Mouse (Mus musculus) midbrain, embryonic 11.5 days (tissue): Measurements from ENCODE around the gene Ccdc183. TPM values are rescaled to one million over a fixed set of nuclear protein-coding genes. Genes with fewer than 3 reads are reported as not detected.

Experiments used
- ATAC-seq: fragments of 200-750 bp; cut with Nextera tagmentation; 2 replicates; pipeline ENCODE4 v1.8.0; 2017; ENCODE audit warnings: moderate TSS enrichment, moderate library complexity; ENCODE audit not compliant: low FRiP score
- DNase-seq: peaks from one replicate; pipeline ENCODE4 v3.0.0; 2015; ENCODE audit warnings: low spot score; ENCODE audit errors: missing footprints
- H3K27ac ChIP-seq: fragments of 300-500 bp; sonication (generic); 2 replicates; pipeline ENCODE4 v1.5.1; 2014; ENCODE audit warnings: low read depth, low read length
- H3K27me3 ChIP-seq: fragments of 300-500 bp; sonication (generic); 2 replicates; pipeline ENCODE4 v1.6.1; 2014; ENCODE audit warnings: mild to moderate bottlenecking, low read length, moderate library complexity, mixed read lengths; ENCODE audit not compliant: control insufficient read depth, insufficient read depth
- H3K36me3 ChIP-seq: fragments of 300-500 bp; sonication (generic); 2 replicates; pipeline ENCODE4 v1.6.1; 2014; ENCODE audit warnings: mild to moderate bottlenecking, low read length, moderate library complexity, mixed read lengths; ENCODE audit not compliant: control insufficient read depth, insufficient read depth
- H3K4me1 ChIP-seq: fragments of 300-500 bp; sonication (generic); 2 replicates; pipeline ENCODE4 v1.6.1; 2014; ENCODE audit warnings: low read length; ENCODE audit not compliant: control insufficient read depth, insufficient read depth
- H3K4me2 ChIP-seq: fragments of 300-500 bp; sonication (generic); 2 replicates; pipeline ENCODE4 v1.6.1; 2014; ENCODE audit warnings: mild to moderate bottlenecking, moderate library complexity
- H3K4me3 ChIP-seq: fragments of 300-500 bp; sonication (generic); 2 replicates; pipeline ENCODE4 v1.5.1; 2014; ENCODE audit warnings: low read depth, low read length
- H3K9ac ChIP-seq: fragments of 300-500 bp; sonication (generic); 2 replicates; pipeline ENCODE4 v1.6.1; 2014; ENCODE audit warnings: low read length
- H3K9me3 ChIP-seq: fragments of 300-500 bp; sonication (generic); 2 replicates; pipeline ENCODE4 v1.6.1; 2016; ENCODE audit warnings: low read length; ENCODE audit not compliant: control insufficient read depth
- WGBS: fragments of 180-500 bp; shearing (Covaris S2); extraction: QIAGEN DNeasy Blood & Tissue Kit; methylation state at CpG from one replicate; pipeline ENCODE4 v1.1.7; 2014; 5-methylcytosine and 5-hydroxymethylcytosine counted together
- polyA plus RNA-seq: library from polyadenylated mRNA; unstranded; fragments of >200 nt; fragmentation: Nextera tagmentation; extraction: Ambion mirVana; gene quantifications from 2 replicates; pipeline ENCODE4 v1.2.1, GENCODE M21; 2014

Gene Ccdc183
- polyA plus RNA-seq, 1 experiment from 2014 or later: 0.25 TPM

DNA sequence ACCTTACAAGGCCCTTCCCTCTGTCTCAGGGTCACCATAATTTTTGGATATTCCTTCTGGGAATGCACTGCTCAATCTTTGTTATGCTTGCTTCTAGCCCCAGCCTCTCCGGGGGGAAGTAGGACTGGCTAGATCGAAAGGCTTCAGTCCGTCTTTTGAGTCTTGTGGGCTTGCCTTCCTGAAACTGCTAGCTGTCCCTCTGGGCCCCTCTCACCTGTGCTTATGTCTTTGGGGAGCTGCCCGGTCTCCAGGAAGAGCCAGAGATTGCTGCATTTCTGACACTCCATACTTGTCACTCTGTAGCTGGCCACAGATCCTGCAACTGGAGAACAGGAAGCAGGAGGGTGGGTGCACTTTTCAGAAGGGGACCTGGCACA, 3.4 kb upstream of the Ccdc183 start:
- Histone ChIP-seq H3K4me3 (no peak overlapping the region), H3K4me2 (no peak overlapping the region), H3K4me1 (no peaks in the 10 kb centered on the region), H3K36me3 (no peaks in the 10 kb centered on the region), H3K9me3 (no peaks in the 10 kb centered on the region), H3K9ac (no peak overlapping the region; the same call in 1 of the 2 replicates), H3K27ac (no peak overlapping the region), H3K27me3 (peaks cover 17% of the 10 kb centered on the region)
- ATAC-seq (no peak), DNase-seq (no peak)
- 94% methylated on average over 4 of the region's 4 CpGs for WGBS

DNA sequence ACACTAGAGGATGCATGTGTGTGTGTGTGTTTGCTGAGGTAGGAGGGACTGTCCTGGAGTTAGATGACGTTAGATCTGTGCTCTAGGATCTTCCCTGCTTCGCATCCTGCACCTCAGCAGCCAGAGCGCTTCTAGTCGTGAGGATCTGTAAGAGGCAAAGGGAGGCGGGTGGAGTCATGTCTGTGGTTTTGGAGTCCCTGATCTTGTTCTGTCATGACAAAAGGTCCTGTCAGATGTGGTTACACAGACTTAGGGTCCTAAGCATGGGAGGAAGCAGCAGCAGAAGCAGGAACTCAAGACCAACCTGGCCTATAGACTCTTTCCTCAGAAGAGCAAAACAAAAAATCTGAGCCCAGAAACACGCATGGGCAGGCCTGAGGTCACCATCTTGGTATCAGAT, 2.9 kb upstream of the Ccdc183 start:
- Histone ChIP-seq H3K9me3 (no peaks in the 10 kb centered on the region), H3K4me3 (no peak overlapping the region), H3K27me3 (peaks cover 22% of the 10 kb centered on the region), H3K9ac (no peak overlapping the region), H3K36me3 (no peaks in the 10 kb centered on the region), H3K4me2 (no peak overlapping the region), H3K4me1 (no peaks in the 10 kb centered on the region), H3K27ac (no peak overlapping the region)
- WGBS: 87% methylated on average over 6 of the region's 6 CpGs
- ATAC-seq (no peak), DNase-seq (no peak)

DNA sequence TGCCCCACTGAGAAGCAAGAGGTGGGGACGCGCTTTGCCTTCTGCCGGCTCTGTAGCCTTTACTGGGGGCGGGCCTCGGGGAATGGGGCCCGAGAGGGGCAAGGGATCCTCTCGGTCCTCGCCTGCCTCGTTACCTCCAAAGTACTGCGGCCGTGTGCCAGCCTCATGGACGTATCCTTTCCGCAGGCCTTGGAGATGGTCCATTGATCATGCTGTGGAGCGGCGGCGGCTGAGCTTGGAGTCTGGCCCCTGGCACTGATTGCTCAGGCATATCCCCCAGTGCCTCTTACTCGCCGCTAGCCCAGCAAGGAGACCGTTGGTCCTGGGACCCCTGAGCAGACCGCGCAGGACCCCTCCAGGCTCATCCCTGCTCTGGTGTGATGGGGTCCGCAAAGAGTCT, 1.1 kb downstream of the Ccdc183 start:
- no peaks in the 10 kb centered on the region for H3K4me1 ChIP-seq
- DNase-seq: no peak
- no peak overlapping the region for H3K4me3 ChIP-seq
- H3K9ac ChIP-seq: no peak overlapping the region
- H3K36me3 ChIP-seq: no peaks in the 10 kb centered on the region
- no peak overlapping the region for H3K27ac ChIP-seq
- no peak overlapping the region for H3K4me2 ChIP-seq
- peaks cover 22% of the 10 kb centered on the region for H3K27me3 ChIP-seq
- no peaks in the 10 kb centered on the region for H3K9me3 ChIP-seq
- no peak for ATAC-seq
- WGBS: 24% methylated on average over 22 of the region's 22 CpGs

DNA sequence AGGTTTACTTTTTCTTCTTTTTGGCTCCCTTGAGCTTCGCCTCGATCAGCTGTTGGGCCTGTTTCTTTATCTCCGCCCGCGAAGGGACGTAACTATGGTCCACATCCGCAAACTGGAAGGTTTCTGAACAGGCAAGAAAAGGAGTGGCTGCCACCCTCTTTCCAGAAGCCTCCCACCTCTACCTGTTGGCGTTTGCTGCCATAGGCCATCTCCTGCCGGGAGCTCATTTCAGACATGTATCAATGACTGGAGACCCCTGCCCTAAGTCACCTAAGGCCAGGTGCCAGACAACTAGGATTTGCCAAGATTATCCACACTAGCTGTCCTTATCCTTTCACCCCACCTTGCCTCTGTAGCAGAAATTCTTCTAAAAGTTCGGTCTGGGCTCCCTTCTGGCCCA, 8.8 kb downstream of the Ccdc183 start:
- 0 out of 2 replicates have a peak, but pooled peaks cover 6% of the 10 kb centered on the region for H3K27me3 ChIP-seq
- peak overlapping the region; percentile 46 for H3K9ac ChIP-seq
- DNase-seq (no peak), ATAC-seq (peak; percentile 7; the same call in 1 of the 2 replicates)
- 77% methylated on average over 10 of the region's 10 CpGs for WGBS
- no peaks in the 10 kb centered on the region for H3K9me3 ChIP-seq
- H3K4me2 ChIP-seq: peak overlapping the region; percentile 68
- H3K4me1 ChIP-seq: peaks cover 10% of the 10 kb centered on the region
- peak overlapping the region; percentile 87 for H3K27ac ChIP-seq
- no peaks in the 10 kb centered on the region for H3K36me3 ChIP-seq
- H3K4me3 ChIP-seq: peak overlapping the region; percentile 99

DNA sequence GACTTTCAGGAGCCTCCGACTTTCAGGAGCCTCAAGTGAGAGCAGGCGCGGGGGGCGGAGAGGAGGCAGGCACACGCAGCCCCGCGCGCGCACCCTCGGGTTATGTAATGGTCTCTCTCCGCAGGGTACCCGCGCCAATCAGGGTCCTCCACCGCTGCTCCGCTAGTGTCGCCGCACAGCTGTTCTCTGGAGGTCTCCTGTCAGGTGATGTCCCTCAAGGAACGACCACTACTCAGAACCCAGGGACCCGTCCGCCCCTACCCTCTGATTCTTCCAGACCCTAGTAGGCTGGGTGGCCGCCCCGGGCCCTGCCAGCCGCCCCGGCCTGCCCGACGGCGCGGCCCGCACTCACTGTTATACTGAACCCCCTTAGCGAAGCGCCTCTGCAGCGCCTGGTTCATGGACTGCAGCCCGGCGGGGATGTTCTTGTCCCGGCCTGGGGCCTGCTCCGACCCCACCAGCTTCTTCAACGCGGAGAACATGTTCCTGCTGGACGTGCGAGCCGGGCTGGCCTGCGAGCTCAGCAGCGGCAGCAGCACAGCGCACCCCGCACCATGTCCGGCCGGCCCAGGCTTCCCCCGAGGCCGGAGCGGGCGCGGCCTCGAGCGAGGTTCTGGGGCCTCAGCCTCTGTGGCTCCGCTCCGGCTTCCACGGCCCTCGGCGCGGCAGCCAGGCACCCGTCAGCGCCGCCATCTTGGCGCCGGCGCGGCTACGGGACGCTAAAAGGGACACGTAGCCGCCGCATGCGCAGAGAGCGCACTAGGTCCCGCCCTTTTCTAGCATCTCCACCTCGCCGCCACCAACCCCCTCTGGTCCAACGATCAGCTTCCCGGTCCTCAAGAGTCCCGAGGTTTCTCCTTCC, 9.5 kb downstream of the Ccdc183 start, which contains the start of gene Rabl6:
TSS of gene Rabl6 (minus strand) at position 761 of the 862 bp plus-strand sequence.
- peaks cover 10% of the 10 kb centered on the region for H3K4me1 ChIP-seq
- under 1% methylated on average over 79 of the region's 80 CpGs for WGBS
- DNase-seq (peak; percentile 99), ATAC-seq (peak; percentile 90)
- peak within 1 kb of the TSS; percentile 87 for H3K27ac ChIP-seq
- H3K4me3 ChIP-seq: peak within 1 kb of the TSS; percentile 99
- peak within 1 kb of the TSS; percentile 97 for H3K9ac ChIP-seq
- H3K4me2 ChIP-seq: peak within 1 kb of the TSS; percentile 68
- no peaks in the 10 kb centered on the region for H3K9me3 ChIP-seq
- H3K36me3 ChIP-seq: no peaks in the 10 kb centered on the region
- H3K27me3 ChIP-seq: 0 out of 2 replicates have a peak, but pooled peaks cover 6% of the 10 kb centered on the region

DNA sequence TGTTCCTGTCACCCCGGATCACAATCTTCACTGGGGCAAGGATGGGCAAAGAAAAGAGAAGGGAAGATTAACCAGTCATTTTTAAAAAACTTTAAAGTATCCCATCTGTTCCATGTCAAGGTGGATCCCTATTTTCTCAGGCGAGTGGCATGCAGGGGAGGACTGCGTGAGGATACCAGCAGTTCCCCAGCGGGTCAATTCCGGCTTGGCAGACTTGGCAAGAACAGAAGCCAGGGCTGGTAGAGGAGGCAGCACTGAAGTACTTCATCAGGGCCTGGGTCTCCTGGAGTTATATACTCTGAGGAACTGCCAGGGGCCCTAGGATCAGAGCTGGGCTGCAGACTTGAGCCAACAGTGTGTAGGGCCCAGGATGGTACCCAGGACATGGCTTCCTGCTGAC, 15.0 kb downstream of the Ccdc183 start:
- DNase-seq: no peak
- H3K9ac ChIP-seq: no peak overlapping the region
- 90% methylated on average over 5 of the region's 5 CpGs for WGBS
- no peaks in the 10 kb centered on the region for H3K9me3 ChIP-seq
- peaks cover 9% of the 10 kb centered on the region; the same call in 1 of the 2 replicates for H3K36me3 ChIP-seq
- no peak overlapping the region for H3K27ac ChIP-seq
- ATAC-seq: no peak
- H3K4me3 ChIP-seq: no peak overlapping the region
- H3K4me1 ChIP-seq: peaks cover 10% of the 10 kb centered on the region
- H3K4me2 ChIP-seq: no peak overlapping the region
- no peaks in the 10 kb centered on the region for H3K27me3 ChIP-seq

DNA sequence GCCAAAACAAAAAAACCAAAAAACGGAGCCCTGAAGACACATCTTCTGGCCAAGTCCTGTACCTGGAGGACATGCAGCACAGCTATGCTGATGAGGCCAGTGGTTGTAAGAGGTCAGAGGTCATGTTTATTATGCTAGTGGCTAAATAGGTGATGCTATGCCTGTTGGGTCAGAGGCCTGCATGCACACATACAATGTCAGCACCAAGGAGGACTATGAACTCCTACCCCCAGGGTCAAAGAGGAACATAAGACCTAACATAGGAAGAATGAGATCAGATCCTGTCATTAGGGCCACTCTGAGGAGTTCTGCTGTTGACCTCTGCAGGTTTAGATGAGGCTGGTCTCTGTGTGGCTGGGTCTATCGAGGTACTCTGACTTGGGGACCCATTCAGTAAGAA, 17.4 kb downstream of the Ccdc183 start:
- no peaks in the 10 kb centered on the region for H3K27me3 ChIP-seq
- DNase-seq: no peak
- H3K4me3 ChIP-seq: no peak overlapping the region
- WGBS: 93% methylated on average over 2 of the region's 2 CpGs
- H3K27ac ChIP-seq: no peak overlapping the region
- H3K36me3 ChIP-seq: peaks cover 20% of the 10 kb centered on the region; the same call in 1 of the 2 replicates
- no peaks in the 10 kb centered on the region for H3K4me1 ChIP-seq
- no peak overlapping the region for H3K4me2 ChIP-seq
- no peak for ATAC-seq
- H3K9me3 ChIP-seq: no peaks in the 10 kb centered on the region
- no peak overlapping the region for H3K9ac ChIP-seq

DNA sequence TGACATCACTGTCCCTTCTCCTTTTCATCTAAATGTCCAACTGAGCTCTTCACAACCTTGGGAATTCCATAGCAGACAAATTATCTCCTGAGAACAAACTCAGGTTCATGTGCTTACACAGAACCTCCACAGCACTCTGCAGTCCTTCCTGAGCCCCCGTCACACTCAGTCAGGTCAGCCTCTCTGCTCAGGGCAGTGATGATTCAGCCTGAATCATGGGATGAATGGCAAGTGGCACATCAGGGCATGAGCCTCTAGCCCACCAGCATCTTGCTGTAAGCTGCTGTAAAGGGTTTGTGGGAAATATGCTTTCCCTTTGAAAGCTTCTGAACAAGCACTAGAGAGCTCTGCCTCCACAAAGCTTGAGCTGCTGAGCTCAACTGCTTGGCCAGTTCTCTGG, 18.7 kb downstream of the Ccdc183 start:
- 100% methylated on average over 1 of the region's 1 CpGs for WGBS
- H3K36me3 ChIP-seq: peaks cover 22% of the 10 kb centered on the region; the same call in 1 of the 2 replicates
- no peak for DNase-seq

DNA sequence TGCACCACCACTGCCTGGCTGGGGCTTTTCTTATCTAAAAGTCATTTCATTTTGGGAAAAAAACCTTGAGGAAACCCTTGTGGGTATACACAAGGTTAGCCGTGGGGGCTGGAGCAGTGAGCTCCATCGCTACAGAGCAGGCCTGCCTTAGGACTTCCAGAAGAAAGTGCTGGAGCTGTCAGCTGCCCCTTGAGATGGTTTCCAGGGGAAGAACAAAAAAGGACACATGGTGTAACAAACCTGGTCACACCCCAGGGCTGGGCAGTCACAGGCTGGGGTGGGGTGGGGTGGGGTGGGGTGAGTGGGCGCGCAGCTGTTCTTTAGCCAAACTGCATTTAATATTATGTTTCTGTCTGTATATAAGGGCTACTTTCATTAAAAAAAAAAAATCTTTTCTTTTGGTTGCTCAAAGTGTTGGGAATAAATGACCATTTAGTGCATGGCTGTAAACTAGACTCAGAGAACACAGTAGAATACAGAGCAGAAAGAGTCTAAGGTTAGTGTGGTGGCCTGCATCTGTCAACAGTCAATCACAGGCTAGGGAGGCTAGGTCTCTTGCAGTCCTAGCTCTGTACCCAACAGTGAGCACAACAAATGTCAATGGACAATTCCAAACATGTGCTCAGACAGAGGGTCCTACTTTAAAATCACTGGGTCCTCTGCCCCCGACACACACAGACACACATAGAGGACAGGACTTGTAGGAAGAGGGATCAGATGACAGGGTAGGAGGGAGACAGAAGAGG, 20.5 kb downstream of the Ccdc183 start:
- Histone ChIP-seq H3K4me3 (no peak overlapping the region), H3K4me1 (no peaks in the 10 kb centered on the region), H3K9ac (no peak overlapping the region), H3K27ac (no peak overlapping the region), H3K4me2 (no peak overlapping the region), H3K9me3 (no peaks in the 10 kb centered on the region), H3K36me3 (peaks cover 26% of the 10 kb centered on the region), H3K27me3 (no peaks in the 10 kb centered on the region)
- DNase-seq (no peak), ATAC-seq (no peak)
- 95% methylated on average over 5 of the region's 5 CpGs for WGBS

More for the DNA sequence above, 18.7 kb downstream of the Ccdc183 start:
- no peak for ATAC-seq
- H3K4me1 ChIP-seq: no peaks in the 10 kb centered on the region
- H3K9me3 ChIP-seq: no peaks in the 10 kb centered on the region
- H3K9ac ChIP-seq: no peak overlapping the region
- no peak overlapping the region for H3K4me3 ChIP-seq
- H3K27me3 ChIP-seq: no peaks in the 10 kb centered on the region
- no peak overlapping the region for H3K27ac ChIP-seq
- no peak overlapping the region for H3K4me2 ChIP-seq
